Mouse (Mus musculus) erythroblast, embryonic 14.5 days (primary cell): ENCODE measurements around the gene Micall1. TPM values are rescaled to one million over a fixed set of nuclear protein-coding genes. Genes with fewer than 3 reads are reported as not detected.

Source experiments
- H3K27me3 ChIP-seq: 2 replicates; pipeline ENCODE4 v1.6.1; 2012; ENCODE audit warnings: inconsistent platforms; ENCODE audit not compliant: control insufficient read depth
- H3K36me3 ChIP-seq: 2 replicates; pipeline ENCODE4 v1.6.1; 2012; ENCODE audit warnings: mild to moderate bottlenecking, inconsistent platforms; ENCODE audit not compliant: control insufficient read depth
- H3K4me1 ChIP-seq: 2 replicates; pipeline ENCODE4 v1.6.1; 2012; ENCODE audit warnings: inconsistent platforms; ENCODE audit not compliant: control insufficient read depth
- H3K4me3 ChIP-seq: replicated peaks from 2 replicates; pipeline ENCODE3; 2012; ENCODE audit warnings: moderate library complexity, mild to moderate bottlenecking, inconsistent platforms
- H3K9me3 ChIP-seq: 2 replicates; pipeline ENCODE4 v1.6.1; 2012; ENCODE audit warnings: low read length, inconsistent platforms, mixed read lengths; ENCODE audit not compliant: control insufficient read depth
- GATA1 ChIP-seq: IDR thresholded peaks from 2 replicates; pipeline ENCODE4 v1.6.1; 2012; ENCODE audit warnings: low read length, inconsistent platforms, mixed read lengths
- TAL1 ChIP-seq: IDR thresholded peaks from 3 replicates; pipeline ENCODE4 v1.6.1; 2012; ENCODE audit warnings: low read length, inconsistent platforms, mixed read lengths
- polyA plus RNA-seq: library from polyadenylated mRNA; stranded (reverse); fragments of >175 nt; gene quantifications from 2 replicates; pipeline ENCODE4 v1.2.3, GENCODE M21; 2012

The Micall1 gene
- polyA plus RNA-seq, 1 experiment = 0.09 TPM

GRCm38 (mm10) chr15:79105804-79106203 is 2.9 kb upstream of the Micall1 start:
- TF ChIP-seq TAL1 = no peak
- no peak for TF ChIP-seq GATA1
- Histone ChIP-seq H3K4me3 (no peak overlapping the region), H3K36me3 (no peaks in the 10 kb centered on the region), H3K4me1 (peaks cover 47% of the 10 kb centered on the region), H3K9me3 (no peaks in the 10 kb centered on the region), H3K27me3 (peaks cover 27% of the 10 kb centered on the region)

- H3K27me3 ChIP-seq = peaks cover 30% of the 10 kb centered on the region
- H3K9me3 ChIP-seq = no peaks in the 10 kb centered on the region
- H3K36me3 ChIP-seq = peaks cover 4% of the 10 kb centered on the region; the same call in 1 of the 2 replicates
- TF ChIP-seq GATA1 (no peak), TAL1 (no peak)
- H3K4me1 ChIP-seq = peaks cover 47% of the 10 kb centered on the region
- H3K4me3 ChIP-seq = no peak overlapping the region
Observed at GRCm38 (mm10) chr15:79107966-79108365, 732 bp upstream of the Micall1 start.

- no peak for TF ChIP-seq TAL1
- TF ChIP-seq GATA1 = no peak
- Histone ChIP-seq H3K9me3 (no peaks in the 10 kb centered on the region), H3K36me3 (peaks cover 4% of the 10 kb centered on the region; the same call in 1 of the 2 replicates), H3K27me3 (peaks cover 30% of the 10 kb centered on the region), H3K4me1 (peaks cover 47% of the 10 kb centered on the region), H3K4me3 (peak overlapping the region; percentile 75)
Observed at GRCm38 (mm10) chr15:79109321-79109934, 730 bp downstream of the Micall1 start.

GRCm38 (mm10) chr15:79110031-79110430 is 1.3 kb downstream of the Micall1 start:
- Histone ChIP-seq H3K4me3 (peak overlapping the region; percentile 75), H3K27me3 (peaks cover 30% of the 10 kb centered on the region), H3K4me1 (peaks cover 44% of the 10 kb centered on the region), H3K36me3 (peaks cover 7% of the 10 kb centered on the region; the same call in 1 of the 2 replicates), H3K9me3 (no peaks in the 10 kb centered on the region)
- TF ChIP-seq TAL1 (no peak), GATA1 (no peak)

GRCm38 (mm10) chr15:79110528-79110927 is 1.8 kb downstream of the Micall1 start:
- H3K36me3 ChIP-seq = peaks cover 7% of the 10 kb centered on the region; the same call in 1 of the 2 replicates
- peaks cover 30% of the 10 kb centered on the region for H3K27me3 ChIP-seq
- TF ChIP-seq GATA1 (no peak), TAL1 (no peak)
- no peaks in the 10 kb centered on the region for H3K9me3 ChIP-seq
- H3K4me1 ChIP-seq = peaks cover 40% of the 10 kb centered on the region
- H3K4me3 ChIP-seq = no peak overlapping the region

GRCm38 (mm10) chr15:79111774-79112173 is 3.1 kb downstream of the Micall1 start:
- H3K4me1 ChIP-seq = peaks cover 27% of the 10 kb centered on the region
- H3K4me3 ChIP-seq = no peak overlapping the region
- H3K27me3 ChIP-seq = peaks cover 30% of the 10 kb centered on the region
- TF ChIP-seq GATA1 (no peak), TAL1 (no peak)
- peaks cover 7% of the 10 kb centered on the region; the same call in 1 of the 2 replicates for H3K36me3 ChIP-seq
- H3K9me3 ChIP-seq = no peaks in the 10 kb centered on the region

- H3K9me3 ChIP-seq = no peaks in the 10 kb centered on the region
- peaks cover 7% of the 10 kb centered on the region; the same call in 1 of the 2 replicates for H3K36me3 ChIP-seq
- H3K27me3 ChIP-seq = peaks cover 9% of the 10 kb centered on the region
- no peak overlapping the region for H3K4me3 ChIP-seq
- peaks cover 3% of the 10 kb centered on the region; the same call in 1 of the 2 replicates for H3K4me1 ChIP-seq
- TF ChIP-seq TAL1 (no peak), GATA1 (no peak)
Observed at GRCm38 (mm10) chr15:79115276-79115675, 6.6 kb downstream of the Micall1 start.

- no peak overlapping the region for H3K4me3 ChIP-seq
- H3K4me1 ChIP-seq = no peaks in the 10 kb centered on the region; the same call in 1 of the 2 replicates
- no peaks in the 10 kb centered on the region for H3K9me3 ChIP-seq
- no peaks in the 10 kb centered on the region for H3K27me3 ChIP-seq
- H3K36me3 ChIP-seq = peaks cover 10% of the 10 kb centered on the region; the same call in 1 of the 2 replicates
- no peak for TF ChIP-seq GATA1
- TF ChIP-seq TAL1 = no peak
Observed at GRCm38 (mm10) chr15:79119491-79119890, 10.8 kb downstream of the Micall1 start.

GRCm38 (mm10) chr15:79122119-79122518 is 13.4 kb downstream of the Micall1 start:
- no peak for TF ChIP-seq TAL1
- TF ChIP-seq GATA1 = no peak
- Histone ChIP-seq H3K36me3 (peaks cover 11% of the 10 kb centered on the region; the same call in 1 of the 2 replicates), H3K4me1 (peaks cover 3% of the 10 kb centered on the region), H3K9me3 (no peaks in the 10 kb centered on the region), H3K27me3 (no peaks in the 10 kb centered on the region), H3K4me3 (no peak overlapping the region)
